8 mouse cellular contexts compared by ENCODE assay signal in the genomic region with DNA sequence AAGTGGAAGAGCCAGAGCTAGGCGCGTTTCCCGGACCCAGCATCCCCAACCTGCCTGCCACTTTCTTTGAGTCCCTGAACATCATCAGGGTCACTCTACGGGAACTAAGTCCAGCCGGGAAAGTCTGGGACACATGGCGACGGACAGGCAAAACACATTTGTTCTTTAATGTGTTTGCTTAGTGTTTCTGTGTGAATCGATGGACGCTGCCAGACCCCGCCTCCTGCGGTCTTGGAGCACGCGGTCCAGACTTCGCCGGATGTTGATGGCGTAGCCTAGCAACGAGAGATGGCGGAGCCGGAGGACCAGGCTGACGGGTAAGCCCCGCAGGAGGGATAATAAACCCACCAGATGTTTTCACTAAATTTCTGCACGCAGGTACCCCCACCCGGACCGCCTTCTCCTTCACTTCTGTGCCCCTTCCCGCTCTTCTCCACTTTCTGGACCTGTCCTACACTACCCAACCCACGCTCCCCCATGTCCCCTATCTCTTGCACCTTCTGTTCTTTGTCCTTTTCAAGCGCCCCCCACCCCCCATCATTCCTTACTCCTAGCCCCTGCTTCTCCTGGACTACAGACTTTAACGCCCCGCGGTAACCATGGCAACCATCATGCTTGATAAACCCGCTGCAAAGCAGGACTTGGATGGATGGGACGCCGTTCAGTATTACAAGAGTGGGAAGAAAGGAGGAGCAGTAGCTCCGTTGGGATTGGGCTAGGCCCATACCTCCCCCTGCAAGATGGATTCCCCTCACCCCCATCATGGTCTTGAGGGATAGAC. TPM values are rescaled to one million over a fixed set of nuclear protein-coding genes. Genes with fewer than 3 reads are reported as not detected.
DNase-seq lines count a peak whose midpoint lies in the region; ATAC-seq lines count a peak whose summit lies in the region.

No protein-coding gene starts in this region.

- H3K27ac ChIP-seq in embryonic facial prominence, embryonic 15.5 days (replicated peaks), result peak overlapping the region; percentile 63; the same call in 1 of the 2 replicates
- H3K27ac ChIP-seq in heart, embryonic 13.5 days (replicated peaks), result no peak overlapping the region
- H3K27ac ChIP-seq in kidney, embryonic 14.5 days (ENCODE audit: low read depth, low read length), result peak overlapping the region; percentile 48; the same call in 1 of the 2 replicates
- no peak overlapping the region for H3K27ac ChIP-seq in liver, embryonic 12.5 days
- H3K27ac ChIP-seq in stomach, embryonic 15.5 days, result peak overlapping the region; percentile 59

- H3K36me3 ChIP-seq in embryonic facial prominence, embryonic 15.5 days, result no peaks in the 10 kb centered on the region
- no peaks in the 10 kb centered on the region for H3K36me3 ChIP-seq in heart, embryonic 13.5 days
- no peaks in the 10 kb centered on the region for H3K36me3 ChIP-seq in kidney, embryonic 14.5 days (ENCODE audit: control insufficient read depth, insufficient read depth, low read length)
- no peaks in the 10 kb centered on the region for H3K36me3 ChIP-seq in liver, embryonic 12.5 days
- no peaks in the 10 kb centered on the region for H3K36me3 ChIP-seq in stomach, embryonic 15.5 days

- peak; percentile 74 for DNase-seq in urinary bladder, postnatal 14 days (ENCODE audit: low spot score)
- no peak for DNase-seq in urinary bladder, postnatal 10 days (ENCODE audit: low spot score)

- 0 out of 2 replicates have a peak overlapping the region, but pooled peaks have one; percentile 18 for H3K9ac ChIP-seq in embryonic facial prominence, embryonic 15.5 days
- peak overlapping the region; percentile 91 for H3K9ac ChIP-seq in heart, embryonic 13.5 days
- peak overlapping the region; percentile 81; the same call in 1 of the 2 replicates for H3K9ac ChIP-seq in kidney, embryonic 14.5 days (ENCODE audit: low read depth, low read length)
- H3K9ac ChIP-seq in liver, embryonic 12.5 days, result peak overlapping the region; percentile 66; the same call in 1 of the 2 replicates
- no peak overlapping the region for H3K9ac ChIP-seq in stomach, embryonic 15.5 days

- WGBS in embryonic facial prominence, embryonic 15.5 days, result 1% methylated on average over 34 of the region's 34 CpGs
- WGBS in heart, embryonic 13.5 days, result 3% methylated on average over 34 of the region's 34 CpGs
- under 1% methylated on average over 34 of the region's 34 CpGs for WGBS in kidney, embryonic 14.5 days
- 5% methylated on average over 34 of the region's 34 CpGs for WGBS in liver, embryonic 12.5 days (ENCODE audit: insufficient replicate concordance)
- WGBS in stomach, embryonic 15.5 days, result 2% methylated on average over 34 of the region's 34 CpGs

- H3K27me3 ChIP-seq in embryonic facial prominence, embryonic 15.5 days, result no peaks in the 10 kb centered on the region
- H3K27me3 ChIP-seq in heart, embryonic 13.5 days (replicated peaks), result peaks cover 17% of the 10 kb centered on the region
- no peaks in the 10 kb centered on the region for H3K27me3 ChIP-seq in kidney, embryonic 14.5 days (ENCODE audit: control insufficient read depth, insufficient read depth, low read length)
- H3K27me3 ChIP-seq in liver, embryonic 12.5 days (replicated peaks), result peaks cover 73% of the 10 kb centered on the region
- H3K27me3 ChIP-seq in stomach, embryonic 15.5 days (replicated peaks), result no peaks in the 10 kb centered on the region

- H3K4me1 ChIP-seq in embryonic facial prominence, embryonic 15.5 days, result peaks cover 37% of the 10 kb centered on the region
- peaks cover 35% of the 10 kb centered on the region for H3K4me1 ChIP-seq in heart, embryonic 13.5 days
- peaks cover 19% of the 10 kb centered on the region for H3K4me1 ChIP-seq in kidney, embryonic 14.5 days (ENCODE audit: control insufficient read depth, insufficient read depth, low read length)
- H3K4me1 ChIP-seq in liver, embryonic 12.5 days, result peaks cover 23% of the 10 kb centered on the region
- H3K4me1 ChIP-seq in stomach, embryonic 15.5 days, result peaks cover 29% of the 10 kb centered on the region

- peak overlapping the region; percentile 77 for H3K4me3 ChIP-seq in embryonic facial prominence, embryonic 15.5 days (replicated peaks)
- peak overlapping the region; percentile 80 for H3K4me3 ChIP-seq in heart, embryonic 13.5 days
- peak overlapping the region; percentile 76 for H3K4me3 ChIP-seq in kidney, embryonic 14.5 days (ENCODE audit: low read length)
- H3K4me3 ChIP-seq in liver, embryonic 12.5 days, result peak overlapping the region; percentile 57
- peak overlapping the region; percentile 80 for H3K4me3 ChIP-seq in stomach, embryonic 15.5 days (replicated peaks)

- peak; percentile 83 for ATAC-seq in embryonic facial prominence, embryonic 15.5 days (ENCODE audit: insufficient number of reproducible peaks, low FRiP score, low TSS enrichment, low read depth)
- ATAC-seq in heart, embryonic 13.5 days (ENCODE audit: extremely low read depth, insufficient number of reproducible peaks, low FRiP score, low TSS enrichment), result 0 out of 2 replicates have a peak, but pooled peaks have one; percentile 26
- peak; percentile 86 for ATAC-seq in kidney, embryonic 14.5 days (ENCODE audit: low FRiP score, low TSS enrichment)
- no peak for ATAC-seq in liver, embryonic 12.5 days
- ATAC-seq in monocyte, adult 5-6 weeks (replicated peaks; ENCODE audit: insufficient number of reproducible peaks, low FRiP score, low TSS enrichment, poor library complexity, severe bottlenecking), result peak; percentile 85
- peak; percentile 68; the same call in 1 of the 2 replicates for ATAC-seq in stomach, embryonic 15.5 days (ENCODE audit: insufficient read depth, low FRiP score, low read depth)

- H3K4me2 ChIP-seq in embryonic facial prominence, embryonic 15.5 days (replicated peaks), result peak overlapping the region; percentile 99
- peak overlapping the region; percentile 100 for H3K4me2 ChIP-seq in heart, embryonic 13.5 days
- H3K4me2 ChIP-seq in kidney, embryonic 14.5 days (replicated peaks; ENCODE audit: low read depth, low read length), result peak overlapping the region; percentile 87
- H3K4me2 ChIP-seq in liver, embryonic 12.5 days, result peak overlapping the region; percentile 81
- H3K4me2 ChIP-seq in stomach, embryonic 15.5 days, result peak overlapping the region; percentile 99

- H3K9me3 ChIP-seq in embryonic facial prominence, embryonic 15.5 days (replicated peaks), result no peaks in the 10 kb centered on the region
- H3K9me3 ChIP-seq in heart, embryonic 13.5 days, result no peaks in the 10 kb centered on the region
- H3K9me3 ChIP-seq in kidney, embryonic 14.5 days (ENCODE audit: control insufficient read depth, low read length), result no peaks in the 10 kb centered on the region
- H3K9me3 ChIP-seq in liver, embryonic 12.5 days (replicated peaks), result no peaks in the 10 kb centered on the region
- no peaks in the 10 kb centered on the region for H3K9me3 ChIP-seq in stomach, embryonic 15.5 days

RNA-seq across cellular contexts. Expression of gene Ccdc40, which starts 0.7 kb away (rescaled TPM):
- 10.3 and 13.0 TPM in 2 replicates for polyA plus RNA-seq in embryonic facial prominence, embryonic 15.5 days (2015; fragmentation: Nextera tagmentation; extraction: Ambion mirVana)
- 1.5 and 3.1 TPM in 2 replicates for polyA plus RNA-seq in heart, embryonic 13.5 days (2015; fragmentation: Nextera tagmentation; extraction: Ambion mirVana)
- polyA plus RNA-seq in kidney, embryonic 14.5 days (2014; fragmentation: Nextera tagmentation; extraction: Ambion mirVana), result 5.6 and 6.4 TPM in 2 replicates
- 1.8 and 2.4 TPM in 2 replicates for polyA plus RNA-seq in liver, embryonic 12.5 days (2016; fragmentation: Nextera tagmentation; extraction: Ambion mirVana)
- total RNA-seq in monocyte, adult 5-6 weeks (2017), result 0.96 to 2.3 TPM (median 1.8 TPM) in 3 replicates
- polyA plus RNA-seq in stomach, embryonic 15.5 days (2015; fragmentation: Nextera tagmentation; extraction: Ambion mirVana), result 2.1 and 2.6 TPM in 2 replicates

RNA-seq across cellular contexts. Expression of gene Tbc1d16, which starts 0.7 kb away (rescaled TPM):
- polyA plus RNA-seq in embryonic facial prominence, embryonic 15.5 days (2015; fragmentation: Nextera tagmentation; extraction: Ambion mirVana), result 15.3 and 16.0 TPM in 2 replicates
- 9.6 and 9.7 TPM in 2 replicates for polyA plus RNA-seq in heart, embryonic 13.5 days (2015; fragmentation: Nextera tagmentation; extraction: Ambion mirVana)
- 7.3 and 13.0 TPM in 2 replicates for polyA plus RNA-seq in kidney, embryonic 14.5 days (2014; fragmentation: Nextera tagmentation; extraction: Ambion mirVana)
- 1.8 and 2.0 TPM in 2 replicates for polyA plus RNA-seq in liver, embryonic 12.5 days (2016; fragmentation: Nextera tagmentation; extraction: Ambion mirVana)
- 0.21 to 0.86 TPM (median 0.49 TPM) in 3 replicates for total RNA-seq in monocyte, adult 5-6 weeks (2017)
- polyA plus RNA-seq in stomach, embryonic 15.5 days (2015; fragmentation: Nextera tagmentation; extraction: Ambion mirVana), result 18.7 and 19.3 TPM in 2 replicates

RNA-seq across cellular contexts. Expression of gene Gaa, which starts 38.7 kb away (rescaled TPM):
- 81.4 and 90.1 TPM in 2 replicates for polyA plus RNA-seq in embryonic facial prominence, embryonic 15.5 days (2015; fragmentation: Nextera tagmentation; extraction: Ambion mirVana)
- 103 and 104 TPM in 2 replicates for polyA plus RNA-seq in heart, embryonic 13.5 days (2015; fragmentation: Nextera tagmentation; extraction: Ambion mirVana)
- 21.4 and 37.2 TPM in 2 replicates for polyA plus RNA-seq in kidney, embryonic 14.5 days (2014; fragmentation: Nextera tagmentation; extraction: Ambion mirVana)
- 26.4 and 27.3 TPM in 2 replicates for polyA plus RNA-seq in liver, embryonic 12.5 days (2016; fragmentation: Nextera tagmentation; extraction: Ambion mirVana)
- total RNA-seq in monocyte, adult 5-6 weeks (2017), result 8.7 to 20.4 TPM (median 12.8 TPM) in 3 replicates
- 62.6 and 64.3 TPM in 2 replicates for polyA plus RNA-seq in stomach, embryonic 15.5 days (2015; fragmentation: Nextera tagmentation; extraction: Ambion mirVana)

Comparison
In these comparisons a context has a peak if more than half of its experiments do, and no peak if none do; other contexts are left out.
1. H3K27ac ChIP-seq: peak in embryonic facial prominence, embryonic 15.5 days (single experiment), kidney, embryonic 14.5 days (single experiment) and stomach, embryonic 15.5 days (single experiment); none in heart, embryonic 13.5 days (single experiment) and liver, embryonic 12.5 days (single experiment).
2. Peak in every context shown above with its lines, with median percentiles within 50 percentile points of each other: H3K4me2 ChIP-seq and H3K4me3 ChIP-seq.